Mouse (Mus musculus) liver, postnatal 0 days (tissue): ENCODE measurements around the gene Hsd17b3.

Source experiments
- CTCF ChIP-seq: sonication (generic); IDR thresholded peaks from 2 replicates; pipeline ENCODE4 v1.5.1; 2016; ENCODE audit warnings: antibody characterized with exemption, low read depth
- EP300 ChIP-seq: IDR thresholded peaks from 2 replicates; pipeline ENCODE4 v1.6.1; 2016; ENCODE audit warnings: antibody characterized with exemption, low read depth, mild to moderate bottlenecking

GRCm38 (mm10) chr13:64076074-64076473 is 13.0 kb downstream of the Hsd17b3 start:
- TF ChIP-seq EP300, result no peak
- no peak for TF ChIP-seq CTCF
